ENCODE assay signal across 24 mouse cellular contexts in genomic region chr16:94037280-94037679, GRCm38 (mm10). TPM values are rescaled to one million over a fixed set of nuclear protein-coding genes. Genes with fewer than 3 reads are reported as not detected.
"Had no signal": no experiment of that assay in that cellular context is flagged by ENCODE, and none has a peak within 500 bp of the region (broad histone marks: within the 10 kb centered on the region; RNA-seq: fewer than 3 reads in every experiment).

No protein-coding gene starts in this region.

- H3K27me3 ChIP-seq: lung, embryonic 15.5 days had no signal

- H3K4me1 ChIP-seq: liver, embryonic 12.5 days; liver, embryonic 15.5 days had no signal

- ATAC-seq: intestine, embryonic 16.5 days; liver, embryonic 12.5 days had no signal

- H3K9ac ChIP-seq: limb, embryonic 13.5 days; liver, embryonic 12.5 days; liver, embryonic 15.5 days; lung, embryonic 15.5 days had no signal

- H3K4me3 ChIP-seq: limb, embryonic 10.5 days; limb, embryonic 13.5 days; liver, embryonic 12.5 days; liver, embryonic 15.5 days; lung, embryonic 15.5 days; midbrain, embryonic 10.5 days had no signal

- H3K9me3 ChIP-seq: limb, embryonic 10.5 days; limb, embryonic 13.5 days; liver, embryonic 12.5 days; liver, embryonic 15.5 days; lung, embryonic 15.5 days; midbrain, embryonic 10.5 days had no signal

- DNase-seq: kidney, adult 18-20 months; kidney, adult 9 months; kidney, postnatal 14 days; liver; lung, adult 18-20 months; lung, postnatal 14 days; lung, postnatal 4 days; midbrain, embryonic 14.5 days; right cerebral cortex, postnatal 4 days; thymus, adult 18-20 months; thymus, postnatal 36 days had no signal

- H3K36me3 ChIP-seq: limb, embryonic 10.5 days; limb, embryonic 13.5 days; liver, embryonic 12.5 days; liver, embryonic 15.5 days; lung, embryonic 15.5 days; midbrain, embryonic 10.5 days had no signal

- H3K27ac ChIP-seq: limb, embryonic 10.5 days; limb, embryonic 13.5 days; liver, embryonic 12.5 days; liver, embryonic 15.5 days; lung, embryonic 15.5 days; midbrain, embryonic 10.5 days; stomach, postnatal 0 days had no signal

- H3K4me2 ChIP-seq: limb, embryonic 13.5 days; liver, embryonic 12.5 days; liver, embryonic 15.5 days; lung, embryonic 15.5 days had no signal

RNA-seq across cellular contexts. Expression of gene Cldn14, which starts 28.6 kb away (rescaled TPM):
- total RNA-seq: megakaryocyte progenitor cell, adult 5-6 weeks had no signal
- polyA plus RNA-seq: limb, embryonic 10.5 days; limb, embryonic 13.5 days; lung, embryonic 15.5 days; midbrain, embryonic 10.5 days; midbrain, embryonic 14.5 days; neural tube, embryonic 14.5 days; stomach, embryonic 14.5 days; urinary bladder, adult 2 months had no signal

RNA-seq across cellular contexts. Expression of gene Sim2, which starts 47.5 kb away (rescaled TPM):
- total RNA-seq: left cerebral cortex, postnatal 25 days had no signal
- polyA plus RNA-seq: intestine, embryonic 16.5 days; liver, embryonic 12.5 days; liver, embryonic 15.5 days; midbrain, embryonic 14.5 days; urinary bladder, adult 2 months had no signal
